Mouse (Mus musculus): ENCODE data around the gene Gm10799.
"Not testable (repeated sequence)": the region's sequence is repeated elsewhere in the genome, so short reads cannot be mapped to it uniquely, and the experiment has no call there.

Gene Gm10799

GRCm38 (mm10) chr2:104068450-104068849 lies at the start of gene Gm10799:
Gene Gm10799, minus strand, starts transcription at chr2:104068550.
- in situ Hi-C loops (cut with MboI; ENCODE audit: low pct_unique_long_range_greater_than_20kb in 1 of 2, low sequenced_read_pairs in 2 of 2, unreplicated experiment in 1 of 2): not testable (repeated sequence)

- in situ Hi-C loops (cut with MboI; ENCODE audit: low pct_unique_long_range_greater_than_20kb in 1 of 2, low sequenced_read_pairs in 2 of 2, unreplicated experiment in 1 of 2): not testable (repeated sequence)
Observed at GRCm38 (mm10) chr2:104117173-104117572, 48.8 kb upstream of the Gm10799 start.

- in situ Hi-C loops (cut with MboI; ENCODE audit: low pct_unique_long_range_greater_than_20kb in 1 of 2, low sequenced_read_pairs in 2 of 2, unreplicated experiment in 1 of 2): no loop called here
Observed at GRCm38 (mm10) chr2:104114898-104115297, 46.5 kb upstream of the Gm10799 start.

- in situ Hi-C loops (cut with MboI; ENCODE audit: low pct_unique_long_range_greater_than_20kb in 1 of 2, low sequenced_read_pairs in 2 of 2, unreplicated experiment in 1 of 2): not testable (repeated sequence)
Observed at GRCm38 (mm10) chr2:104113563-104113962, 45.2 kb upstream of the Gm10799 start.

- in situ Hi-C loops (cut with MboI; ENCODE audit: low pct_unique_long_range_greater_than_20kb in 1 of 2, low sequenced_read_pairs in 2 of 2, unreplicated experiment in 1 of 2): not testable (repeated sequence)
Observed at GRCm38 (mm10) chr2:104111170-104111797, 42.9 kb upstream of the Gm10799 start.

- in situ Hi-C loops (cut with MboI; ENCODE audit: low pct_unique_long_range_greater_than_20kb in 1 of 2, low sequenced_read_pairs in 2 of 2, unreplicated experiment in 1 of 2): no loop called here
Observed at GRCm38 (mm10) chr2:104110031-104110430, 41.7 kb upstream of the Gm10799 start.

- in situ Hi-C loops (cut with MboI; ENCODE audit: low pct_unique_long_range_greater_than_20kb in 1 of 2, low sequenced_read_pairs in 2 of 2, unreplicated experiment in 1 of 2): no loop called here
Observed at GRCm38 (mm10) chr2:104109528-104109927, 41.2 kb upstream of the Gm10799 start.

- in situ Hi-C loops (cut with MboI; ENCODE audit: low pct_unique_long_range_greater_than_20kb in 1 of 2, low sequenced_read_pairs in 2 of 2, unreplicated experiment in 1 of 2): not testable (repeated sequence)
Observed at GRCm38 (mm10) chr2:104109021-104109420, 40.7 kb upstream of the Gm10799 start.

- in situ Hi-C loops (cut with MboI; ENCODE audit: low pct_unique_long_range_greater_than_20kb in 1 of 2, low sequenced_read_pairs in 2 of 2, unreplicated experiment in 1 of 2): no loop called here
Observed at GRCm38 (mm10) chr2:104104800-104105199, 36.5 kb upstream of the Gm10799 start.

GRCm38 (mm10) chr2:104099946-104100345 lies 31.6 kb upstream of the Gm10799 start:
- in situ Hi-C loops (cut with MboI; ENCODE audit: low pct_unique_long_range_greater_than_20kb in 1 of 2, low sequenced_read_pairs in 2 of 2, unreplicated experiment in 1 of 2): no loop called here

GRCm38 (mm10) chr2:104099231-104099585 lies 30.9 kb upstream of the Gm10799 start:
- in situ Hi-C loops (cut with MboI; ENCODE audit: low pct_unique_long_range_greater_than_20kb in 1 of 2, low sequenced_read_pairs in 2 of 2, unreplicated experiment in 1 of 2): no loop called here

GRCm38 (mm10) chr2:104098529-104099230 lies 30.3 kb upstream of the Gm10799 start:
- in situ Hi-C loops (cut with MboI; ENCODE audit: low pct_unique_long_range_greater_than_20kb in 1 of 2, low sequenced_read_pairs in 2 of 2, unreplicated experiment in 1 of 2): no loop called here

GRCm38 (mm10) chr2:104097396-104097795 lies 29.0 kb upstream of the Gm10799 start:
- in situ Hi-C loops (cut with MboI; ENCODE audit: low pct_unique_long_range_greater_than_20kb in 1 of 2, low sequenced_read_pairs in 2 of 2, unreplicated experiment in 1 of 2): not testable (repeated sequence)

GRCm38 (mm10) chr2:104096796-104097195 lies 28.4 kb upstream of the Gm10799 start:
- in situ Hi-C loops (cut with MboI; ENCODE audit: low pct_unique_long_range_greater_than_20kb in 1 of 2, low sequenced_read_pairs in 2 of 2, unreplicated experiment in 1 of 2): not testable (repeated sequence)

- in situ Hi-C loops (cut with MboI; ENCODE audit: low pct_unique_long_range_greater_than_20kb in 1 of 2, low sequenced_read_pairs in 2 of 2, unreplicated experiment in 1 of 2): no loop called here
Observed at GRCm38 (mm10) chr2:104096256-104096655, 27.9 kb upstream of the Gm10799 start.

GRCm38 (mm10) chr2:104095741-104096213 lies 27.4 kb upstream of the Gm10799 start, which contains the start of gene Cd59a:
Gene Cd59a, plus strand, starts transcription at chr2:104095801.
- in situ Hi-C loops (cut with MboI; ENCODE audit: low pct_unique_long_range_greater_than_20kb in 1 of 2, low sequenced_read_pairs in 2 of 2, unreplicated experiment in 1 of 2): no loop called here

GRCm38 (mm10) chr2:104093305-104093704 lies 25.0 kb upstream of the Gm10799 start:
- in situ Hi-C loops (cut with MboI; ENCODE audit: low pct_unique_long_range_greater_than_20kb in 1 of 2, low sequenced_read_pairs in 2 of 2, unreplicated experiment in 1 of 2): no loop called here

- in situ Hi-C loops (cut with MboI; ENCODE audit: low pct_unique_long_range_greater_than_20kb in 1 of 2, low sequenced_read_pairs in 2 of 2, unreplicated experiment in 1 of 2): not testable (repeated sequence)
Observed at GRCm38 (mm10) chr2:104087562-104087961, 19.2 kb upstream of the Gm10799 start.

GRCm38 (mm10) chr2:104084027-104084426 lies 15.7 kb upstream of the Gm10799 start:
- in situ Hi-C loops (cut with MboI; ENCODE audit: low pct_unique_long_range_greater_than_20kb in 1 of 2, low sequenced_read_pairs in 2 of 2, unreplicated experiment in 1 of 2): not testable (repeated sequence)

- in situ Hi-C loops (cut with MboI; ENCODE audit: low pct_unique_long_range_greater_than_20kb in 1 of 2, low sequenced_read_pairs in 2 of 2, unreplicated experiment in 1 of 2): no loop called here
Observed at GRCm38 (mm10) chr2:104082474-104082873, 14.1 kb upstream of the Gm10799 start.
